Mouse (Mus musculus): ENCODE results near the gene Arhgap17. TPM values are rescaled to one million over a fixed set of nuclear protein-coding genes. Genes with fewer than 3 reads are reported as not detected.

Gene Arhgap17
- total and polyA plus RNA-seq, 3 experiments, result 6.7 to 56.1 (median 7.4) TPM

DNA sequence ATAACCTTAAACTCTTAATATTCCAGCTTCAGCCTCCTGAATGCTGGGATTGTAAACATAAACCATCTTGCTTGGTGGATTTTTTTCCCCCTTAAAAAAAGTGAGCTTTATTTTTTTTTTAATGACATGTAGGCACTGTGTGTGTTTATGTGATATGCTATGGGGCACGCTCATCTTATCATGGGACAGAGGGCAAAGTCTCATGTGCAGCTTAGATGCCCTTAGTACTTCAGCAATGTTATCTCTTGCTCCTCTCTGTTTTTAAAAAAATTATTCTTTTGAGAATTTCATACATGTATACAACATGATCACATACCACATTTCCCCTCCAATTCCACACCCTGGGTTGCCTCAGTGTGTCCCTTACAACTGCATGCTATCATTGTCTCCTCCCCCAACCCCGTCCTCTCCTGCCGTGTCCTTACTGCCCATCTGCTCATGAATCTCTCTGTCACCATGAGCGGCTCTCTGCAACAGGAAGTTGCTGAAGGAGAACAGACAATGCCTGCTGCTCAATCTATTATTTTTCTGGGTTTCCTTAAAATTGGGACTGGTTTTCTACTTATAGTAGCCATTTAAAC is 123.1 kb downstream of the Arhgap17 start:
- in situ Hi-C loops (cut with MboI; ENCODE audit: low pct_ligation_motif_present, low pct_unique_long_range_greater_than_20kb, low sequenced_read_pairs), result no loop called here
- dilution Hi-C loops (cut with MboI; ENCODE audit: extremely low pct_ligation_motif_present, extremely low pct_unique_long_range_greater_than_20kb, low sequenced_read_pairs), result no loop called here

DNA sequence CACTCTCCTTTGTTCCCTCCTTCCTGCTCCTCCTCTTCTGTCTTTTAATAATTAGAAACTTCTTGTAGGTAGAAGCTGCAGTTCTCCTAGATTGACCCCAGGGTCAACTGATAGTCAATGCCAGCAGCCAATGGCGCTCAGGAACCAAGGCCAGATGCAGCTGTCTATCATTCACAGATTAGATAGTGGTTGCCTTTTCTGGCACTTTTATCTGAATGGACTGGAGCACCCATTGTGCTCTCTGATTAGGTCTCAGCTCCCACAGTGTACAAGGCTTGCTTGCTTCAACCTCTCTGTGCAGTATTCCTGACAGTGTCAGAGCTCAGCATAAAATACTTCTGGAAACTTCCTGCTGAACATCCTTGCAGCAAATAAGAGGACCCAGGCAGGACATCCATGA is 124.9 kb downstream of the Arhgap17 start:
- in situ Hi-C loops (cut with MboI; ENCODE audit: low pct_ligation_motif_present, low pct_unique_long_range_greater_than_20kb, low sequenced_read_pairs) (no loop called here), dilution Hi-C loops (cut with MboI; ENCODE audit: extremely low pct_ligation_motif_present, extremely low pct_unique_long_range_greater_than_20kb, low sequenced_read_pairs) (no loop called here)
- Histone ChIP-seq H3K4me1 (ENCODE audit: control insufficient read depth in 1 of 2, insufficient read depth in 2 of 2) (no peaks in the 10 kb centered on the region; a peak in 1 of 4 replicates), H3K4me2 (ENCODE audit: insufficient read depth, low read depth, poor library complexity, severe bottlenecking) (no peak overlapping the region), H3K27me3 (replicated peaks) (no peaks in the 10 kb centered on the region), H3K9me3 (replicated peaks; ENCODE audit: low read length) (no peaks in the 10 kb centered on the region), H3K9ac (ENCODE audit: insufficient read depth, low read depth) (no peak overlapping the region), H3K36me3 (replicated peaks in 1 of 2; ENCODE audit: control insufficient read depth in 1 of 2, insufficient read depth in 1 of 2, low read length in 1 of 2) (no peaks in the 10 kb centered on the region), H3K79me2 (replicated peaks; ENCODE audit: control insufficient read depth, extremely low read depth, insufficient read depth, poor library complexity, severe bottlenecking) (no peaks in the 10 kb centered on the region), H3K4me3 (replicated peaks in 1 of 3; ENCODE audit: low read depth in 2 of 3, low read length in 2 of 3, poor library complexity in 1 of 3) (no peak overlapping the region), H3K27ac (ENCODE audit: insufficient read depth, low read depth) (no peak overlapping the region)
- no peak for DNase-seq (ENCODE audit: extremely low read depth)
- no peak for TF ChIP-seq EP300 (IDR thresholded peaks at IDR 0.05; ENCODE audit: low read length)
- no peak for TF ChIP-seq CHD2 (IDR thresholded peaks at IDR 0.05; ENCODE audit: low read length)
- no peak for TF ChIP-seq MXI1 (IDR thresholded peaks at IDR 0.05; ENCODE audit: low read depth, low read length)

More for the DNA sequence above, 123.1 kb downstream of the Arhgap17 start:
- H3K9ac ChIP-seq (ENCODE audit: insufficient read depth, low read depth), result no peak overlapping the region
- peaks cover 0 to 4% of the 10 kb centered on the region in 2 experiments; a peak in 1 of 4 replicates for H3K4me1 ChIP-seq (ENCODE audit: control insufficient read depth in 1 of 2, insufficient read depth in 2 of 2)
- H3K27ac ChIP-seq (ENCODE audit: insufficient read depth, low read depth), result no peak overlapping the region
- no peaks in the 10 kb centered on the region for H3K36me3 ChIP-seq (replicated peaks in 1 of 2; ENCODE audit: control insufficient read depth in 1 of 2, insufficient read depth in 1 of 2, low read length in 1 of 2)
- H3K27me3 ChIP-seq (replicated peaks), result no peaks in the 10 kb centered on the region
- no peaks in the 10 kb centered on the region for H3K9me3 ChIP-seq (replicated peaks; ENCODE audit: low read length)
- no peaks in the 10 kb centered on the region for H3K79me2 ChIP-seq (replicated peaks; ENCODE audit: control insufficient read depth, extremely low read depth, insufficient read depth, poor library complexity, severe bottlenecking)
- no peak for DNase-seq (ENCODE audit: extremely low read depth)
- no peak overlapping the region for H3K4me2 ChIP-seq (ENCODE audit: insufficient read depth, low read depth, poor library complexity, severe bottlenecking)
- no peak overlapping the region for H3K4me3 ChIP-seq (replicated peaks in 1 of 3; ENCODE audit: low read depth in 2 of 3, low read length in 2 of 3, poor library complexity in 1 of 3)
- TF ChIP-seq NRF1 (IDR thresholded peaks at IDR 0.05; ENCODE audit: low read depth, low read length) (no peak), ETS1 (conservative IDR thresholded peaks at IDR 0.05; ENCODE audit: low read depth, low read length) (no peak), MAZ (IDR thresholded peaks at IDR 0.05; ENCODE audit: low read depth, low read length) (no peak), TCF12 (IDR thresholded peaks at IDR 0.05; ENCODE audit: low read depth, low read length) (no peak), ZMIZ1 (IDR thresholded peaks at IDR 0.05; ENCODE audit: low read depth, low read length) (no peak), MYC (IDR thresholded peaks at IDR 0.05; ENCODE audit: low read depth, low read length) (no peak), HCFC1 (IDR thresholded peaks at IDR 0.05; ENCODE audit: low read depth, low read length) (no peak), CTCF (conservative IDR thresholded peaks at IDR 0.05 in 1 of 2, IDR thresholded peaks at IDR 0.05 in 1 of 2; ENCODE audit: low read depth in 2 of 2, low read length in 2 of 2) (no peak), CHD1 (IDR thresholded peaks at IDR 0.05; ENCODE audit: low read depth, low read length) (no peak), BHLHE40 (IDR thresholded peaks at IDR 0.05; ENCODE audit: low read depth, low read length) (no peak), IRF4 (IDR thresholded peaks at IDR 0.05; ENCODE audit: low read depth, low read length) (no peak), CHD2 (IDR thresholded peaks at IDR 0.05; ENCODE audit: low read length) (no peak), ZKSCAN1 (IDR thresholded peaks at IDR 0.05; ENCODE audit: borderline replicate concordance, low read depth, low read length) (no peak), POLR2A (IDR thresholded peaks at IDR 0.05; ENCODE audit: low read depth, low read length) (no peak), TBP (conservative IDR thresholded peaks at IDR 0.05; ENCODE audit: low read depth, low read length) (no peak), JUND (conservative IDR thresholded peaks at IDR 0.05; ENCODE audit: low read depth, low read length) (no peak), MXI1 (IDR thresholded peaks at IDR 0.05; ENCODE audit: low read depth, low read length) (no peak), USF2 (conservative IDR thresholded peaks at IDR 0.05; ENCODE audit: low read depth, low read length) (no peak)

Measured in CH12.LX (cell line).